Mouse (Mus musculus): Measurements from ENCODE around the gene Slc2a12. TPM values are rescaled to one million over a fixed set of nuclear protein-coding genes. Genes with fewer than 3 reads are reported as not detected.

Slc2a12 gene
- 1.2 and 1.8 TPM in 2 replicates for polyA plus RNA-seq (2012; rRNA removed)

DNA sequence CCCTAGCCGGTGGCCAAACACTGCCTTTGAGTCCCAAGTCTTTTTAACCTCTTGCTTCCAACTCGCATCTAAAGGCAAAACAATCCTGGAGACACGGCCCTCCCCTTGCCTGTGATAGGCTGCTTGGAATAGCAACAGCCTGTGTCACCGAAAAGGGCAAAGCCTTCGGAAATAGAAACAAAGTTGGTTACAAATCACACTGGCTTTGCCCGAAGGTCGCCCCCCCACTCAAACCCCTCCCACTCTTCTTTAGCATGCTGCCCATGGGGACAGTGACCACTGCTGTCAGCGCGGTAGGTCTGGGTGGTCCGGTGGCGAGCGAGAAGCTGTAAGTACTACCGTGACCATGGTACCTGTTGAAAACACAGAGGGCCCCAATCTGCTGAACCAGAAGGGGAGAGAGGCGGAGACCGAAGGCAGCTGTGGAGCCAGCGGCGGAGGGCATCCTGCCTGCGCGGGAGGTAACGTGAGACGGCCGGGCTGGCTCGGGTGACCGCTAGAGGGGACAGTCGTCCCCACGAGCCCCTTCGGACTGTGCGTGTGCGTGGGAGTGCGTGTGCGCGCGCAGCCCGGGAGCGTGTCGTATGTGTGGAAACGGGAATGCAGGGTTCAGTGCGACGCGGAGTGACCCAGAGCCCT is at the start of gene Slc2a12:
Gene Slc2a12, plus strand, starts transcription at position 159 of the 639 bp plus-strand sequence.
- TF ChIP-seq POLR2A (IDR thresholded peaks at IDR 0.05; ENCODE audit: control insufficient read depth, low read depth, low read length), result no peak
- TF ChIP-seq CTCF (IDR thresholded peaks at IDR 0.05; ENCODE audit: control insufficient read depth, insufficient read depth, insufficient replicate concordance, low read depth, low read length), result peak; percentile 1; the same call in 1 of the 2 replicates
- H3K36me3 ChIP-seq (ENCODE audit: control insufficient read depth, insufficient read depth, low read length), result no peaks in the 10 kb centered on the region
- peak within 1 kb of the TSS; percentile 3; the same call in 1 of the 2 replicates for H3K27ac ChIP-seq (ENCODE audit: control insufficient read depth, insufficient read depth, low read depth, low read length)
- H3K27me3 ChIP-seq (ENCODE audit: control insufficient read depth, insufficient read depth, low read length), result no peaks in the 10 kb centered on the region
- H3K4me3 ChIP-seq (ENCODE audit: control insufficient read depth, low read depth, low read length), result peak within 1 kb of the TSS; percentile 88
- peaks cover 8% of the 10 kb centered on the region for H3K4me1 ChIP-seq (ENCODE audit: control insufficient read depth, insufficient read depth, low read length)

- no peaks in the 10 kb centered on the region for H3K27me3 ChIP-seq (ENCODE audit: control insufficient read depth, insufficient read depth, low read length)
- H3K4me1 ChIP-seq (ENCODE audit: control insufficient read depth, insufficient read depth, low read length), result no peaks in the 10 kb centered on the region
- H3K36me3 ChIP-seq (ENCODE audit: control insufficient read depth, insufficient read depth, low read length), result no peaks in the 10 kb centered on the region
- H3K4me3 ChIP-seq (ENCODE audit: control insufficient read depth, low read depth, low read length), result no peak overlapping the region
- no peak for TF ChIP-seq CTCF (IDR thresholded peaks at IDR 0.05; ENCODE audit: control insufficient read depth, insufficient read depth, insufficient replicate concordance, low read depth, low read length)
- no peak overlapping the region for H3K27ac ChIP-seq (ENCODE audit: control insufficient read depth, insufficient read depth, low read depth, low read length)
These were observed 45.8 kb upstream of the Slc2a12 start for GRCm38 (mm10) chr10:22598908-22599480.

GRCm38 (mm10) chr10:22601046-22601445 is 43.8 kb upstream of the Slc2a12 start:
- H3K4me3 ChIP-seq (ENCODE audit: control insufficient read depth, low read depth, low read length), result no peak overlapping the region
- no peaks in the 10 kb centered on the region for H3K4me1 ChIP-seq (ENCODE audit: control insufficient read depth, insufficient read depth, low read length)
- TF ChIP-seq POLR2A (IDR thresholded peaks at IDR 0.05; ENCODE audit: control insufficient read depth, low read depth, low read length) (no peak), CTCF (IDR thresholded peaks at IDR 0.05; ENCODE audit: control insufficient read depth, insufficient read depth, insufficient replicate concordance, low read depth, low read length) (no peak)
- no peaks in the 10 kb centered on the region for H3K36me3 ChIP-seq (ENCODE audit: control insufficient read depth, insufficient read depth, low read length)
- H3K27ac ChIP-seq (ENCODE audit: control insufficient read depth, insufficient read depth, low read depth, low read length), result no peak overlapping the region
- H3K27me3 ChIP-seq (ENCODE audit: control insufficient read depth, insufficient read depth, low read length), result no peaks in the 10 kb centered on the region

- no peaks in the 10 kb centered on the region for H3K27me3 ChIP-seq (ENCODE audit: control insufficient read depth, insufficient read depth, low read length)
- H3K36me3 ChIP-seq (ENCODE audit: control insufficient read depth, insufficient read depth, low read length), result no peaks in the 10 kb centered on the region
- no peak overlapping the region for H3K27ac ChIP-seq (ENCODE audit: control insufficient read depth, insufficient read depth, low read depth, low read length)
- TF ChIP-seq CTCF (IDR thresholded peaks at IDR 0.05; ENCODE audit: control insufficient read depth, insufficient read depth, insufficient replicate concordance, low read depth, low read length) (no peak), POLR2A (IDR thresholded peaks at IDR 0.05; ENCODE audit: control insufficient read depth, low read depth, low read length) (no peak)
- H3K4me1 ChIP-seq (ENCODE audit: control insufficient read depth, insufficient read depth, low read length), result peaks cover 3% of the 10 kb centered on the region
- no peak overlapping the region for H3K4me3 ChIP-seq (ENCODE audit: control insufficient read depth, low read depth, low read length)
These were observed 40.0 kb upstream of the Slc2a12 start for GRCm38 (mm10) chr10:22604801-22605200.

DNA sequence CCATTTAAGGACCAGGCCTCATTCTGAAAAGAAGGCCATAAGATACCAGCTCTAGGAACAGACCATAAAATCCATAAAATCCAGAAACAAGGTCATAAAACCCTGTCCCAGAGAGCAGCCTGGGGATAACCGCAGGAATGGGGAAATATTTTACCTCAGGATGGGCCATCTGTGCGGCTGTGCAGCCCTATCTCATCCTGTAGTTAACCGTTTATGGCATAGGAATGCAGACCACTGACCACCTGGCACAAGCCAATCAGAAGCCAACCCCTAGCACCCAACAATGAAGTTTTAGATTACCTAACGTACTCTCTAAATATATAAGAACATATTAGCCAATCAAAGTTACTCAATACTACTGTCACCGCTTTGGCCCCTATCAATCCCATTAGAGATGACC is 36.5 kb upstream of the Slc2a12 start:
- no peak for TF ChIP-seq CTCF (IDR thresholded peaks at IDR 0.05; ENCODE audit: control insufficient read depth, insufficient read depth, insufficient replicate concordance, low read depth, low read length)
- TF ChIP-seq POLR2A (IDR thresholded peaks at IDR 0.05; ENCODE audit: control insufficient read depth, low read depth, low read length), result no peak
- Histone ChIP-seq H3K27ac (ENCODE audit: control insufficient read depth, insufficient read depth, low read depth, low read length) (no peak overlapping the region), H3K4me1 (ENCODE audit: control insufficient read depth, insufficient read depth, low read length) (peaks cover 3% of the 10 kb centered on the region), H3K27me3 (ENCODE audit: control insufficient read depth, insufficient read depth, low read length) (no peaks in the 10 kb centered on the region), H3K4me3 (ENCODE audit: control insufficient read depth, low read depth, low read length) (no peak overlapping the region), H3K36me3 (ENCODE audit: control insufficient read depth, insufficient read depth, low read length) (no peaks in the 10 kb centered on the region)

- H3K4me1 ChIP-seq (ENCODE audit: control insufficient read depth, insufficient read depth, low read length), result peaks cover 5% of the 10 kb centered on the region
- no peak overlapping the region for H3K27ac ChIP-seq (ENCODE audit: control insufficient read depth, insufficient read depth, low read depth, low read length)
- H3K36me3 ChIP-seq (ENCODE audit: control insufficient read depth, insufficient read depth, low read length), result no peaks in the 10 kb centered on the region
- no peak overlapping the region for H3K4me3 ChIP-seq (ENCODE audit: control insufficient read depth, low read depth, low read length)
- TF ChIP-seq CTCF (IDR thresholded peaks at IDR 0.05; ENCODE audit: control insufficient read depth, insufficient read depth, insufficient replicate concordance, low read depth, low read length) (no peak), POLR2A (IDR thresholded peaks at IDR 0.05; ENCODE audit: control insufficient read depth, low read depth, low read length) (no peak)
- no peaks in the 10 kb centered on the region for H3K27me3 ChIP-seq (ENCODE audit: control insufficient read depth, insufficient read depth, low read length)
These were observed 35.9 kb upstream of the Slc2a12 start for GRCm38 (mm10) chr10:22608799-22609357.

DNA sequence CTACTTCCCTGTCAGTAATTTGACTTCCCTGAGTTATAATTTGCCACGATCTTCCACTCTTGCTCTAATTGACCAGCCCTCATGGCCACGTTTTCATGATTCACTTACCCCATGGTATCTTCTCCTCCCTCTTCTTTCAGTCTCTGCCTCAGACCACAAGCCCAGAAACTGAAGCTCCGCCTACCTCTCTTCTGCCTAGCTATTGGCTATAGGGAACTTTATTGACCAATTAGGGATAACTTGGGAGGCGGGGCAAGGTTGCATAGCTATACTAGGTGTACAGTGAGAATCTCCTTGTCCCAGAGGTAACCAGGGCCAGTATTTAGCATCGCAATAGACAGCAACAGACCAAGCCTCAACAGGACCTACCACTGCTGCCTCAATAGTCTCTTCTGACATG is 31.5 kb upstream of the Slc2a12 start:
- H3K27ac ChIP-seq (ENCODE audit: control insufficient read depth, insufficient read depth, low read depth, low read length), result no peak overlapping the region
- H3K4me3 ChIP-seq (ENCODE audit: control insufficient read depth, low read depth, low read length), result no peak overlapping the region
- H3K4me1 ChIP-seq (ENCODE audit: control insufficient read depth, insufficient read depth, low read length), result peaks cover 5% of the 10 kb centered on the region
- no peaks in the 10 kb centered on the region for H3K36me3 ChIP-seq (ENCODE audit: control insufficient read depth, insufficient read depth, low read length)
- TF ChIP-seq POLR2A (IDR thresholded peaks at IDR 0.05; ENCODE audit: control insufficient read depth, low read depth, low read length) (no peak), CTCF (IDR thresholded peaks at IDR 0.05; ENCODE audit: control insufficient read depth, insufficient read depth, insufficient replicate concordance, low read depth, low read length) (no peak)
- no peaks in the 10 kb centered on the region for H3K27me3 ChIP-seq (ENCODE audit: control insufficient read depth, insufficient read depth, low read length)

All from testis, adult 2 months (tissue).